Mouse (Mus musculus) liver, embryonic 11.5 days (tissue): ENCODE results near the gene Zfp148. TPM values are rescaled to one million over a fixed set of nuclear protein-coding genes. Genes with fewer than 3 reads are reported as not detected.
"Not testable (repeated sequence)": the region's sequence is repeated elsewhere in the genome, so short reads cannot be mapped to it uniquely, and the experiment has no call there.

Source experiments
- ATAC-seq: fragments of 200-750 bp; cut with Nextera tagmentation; replicated peaks from 2 replicates; pipeline ENCODE4 v1.8.0; 2017; ENCODE audit warnings: moderate number of reproducible peaks, mild to moderate bottlenecking, moderate TSS enrichment, moderate library complexity; ENCODE audit not compliant: low FRiP score
- DNase-seq: peaks from one replicate; pipeline ENCODE4 v3.0.0-alpha.2; 2017; ENCODE audit warnings: low spot score
- H3K27ac ChIP-seq: fragments of 300-500 bp; sonication (generic); 2 replicates; pipeline ENCODE4 v1.5.1; 2014; ENCODE audit warnings: mild to moderate bottlenecking, low read depth, low read length, control low read depth
- H3K27me3 ChIP-seq: fragments of 300-500 bp; sonication (generic); replicated peaks from 2 replicates; pipeline ENCODE4 v1.6.1; 2014; ENCODE audit warnings: low read length, mixed read lengths; ENCODE audit not compliant: control insufficient read depth, insufficient read depth
- H3K36me3 ChIP-seq: fragments of 300-500 bp; sonication (generic); 2 replicates; pipeline ENCODE4 v1.6.1; 2014; ENCODE audit warnings: mild to moderate bottlenecking, low read length, moderate library complexity, mixed read lengths; ENCODE audit not compliant: control insufficient read depth, insufficient read depth
- H3K4me1 ChIP-seq: fragments of 300-500 bp; sonication (generic); replicated peaks from 2 replicates; pipeline ENCODE4 v1.6.1; 2014; ENCODE audit warnings: low read length, mixed read lengths; ENCODE audit not compliant: control insufficient read depth, insufficient read depth
- H3K4me2 ChIP-seq: fragments of 300-500 bp; sonication (generic); 2 replicates; pipeline ENCODE4 v1.6.1; 2014; ENCODE audit warnings: mild to moderate bottlenecking, control low read depth, moderate library complexity
- H3K4me3 ChIP-seq: fragments of 300-500 bp; sonication (generic); 2 replicates; pipeline ENCODE4 v1.5.1; 2014; ENCODE audit warnings: low read depth, low read length, control low read depth
- H3K9ac ChIP-seq: fragments of 300-500 bp; sonication (generic); 2 replicates; pipeline ENCODE4 v1.6.1; 2014; ENCODE audit warnings: low read depth, low read length, control low read depth
- H3K9me3 ChIP-seq: fragments of 300-500 bp; sonication (generic); 2 replicates; pipeline ENCODE4 v1.6.1; 2016; ENCODE audit warnings: low read length, inconsistent platforms, mixed read lengths; ENCODE audit not compliant: control insufficient read depth
- WGBS: fragments of 180-500 bp; shearing (Covaris S2); extraction: QIAGEN DNeasy Blood & Tissue Kit; methylation state at CpG from one replicate; pipeline ENCODE4 v1.1.7; 2014; 5-methylcytosine and 5-hydroxymethylcytosine counted together
- polyA plus RNA-seq: library from polyadenylated mRNA; unstranded; fragments of >200 nt; fragmentation: Nextera tagmentation; extraction: Ambion mirVana; gene quantifications from 2 replicates; pipeline ENCODE4 v1.2.1, GENCODE M21; 2014

Zfp148 gene
- 27.5 and 32.1 TPM in 2 replicates for polyA plus RNA-seq

DNA sequence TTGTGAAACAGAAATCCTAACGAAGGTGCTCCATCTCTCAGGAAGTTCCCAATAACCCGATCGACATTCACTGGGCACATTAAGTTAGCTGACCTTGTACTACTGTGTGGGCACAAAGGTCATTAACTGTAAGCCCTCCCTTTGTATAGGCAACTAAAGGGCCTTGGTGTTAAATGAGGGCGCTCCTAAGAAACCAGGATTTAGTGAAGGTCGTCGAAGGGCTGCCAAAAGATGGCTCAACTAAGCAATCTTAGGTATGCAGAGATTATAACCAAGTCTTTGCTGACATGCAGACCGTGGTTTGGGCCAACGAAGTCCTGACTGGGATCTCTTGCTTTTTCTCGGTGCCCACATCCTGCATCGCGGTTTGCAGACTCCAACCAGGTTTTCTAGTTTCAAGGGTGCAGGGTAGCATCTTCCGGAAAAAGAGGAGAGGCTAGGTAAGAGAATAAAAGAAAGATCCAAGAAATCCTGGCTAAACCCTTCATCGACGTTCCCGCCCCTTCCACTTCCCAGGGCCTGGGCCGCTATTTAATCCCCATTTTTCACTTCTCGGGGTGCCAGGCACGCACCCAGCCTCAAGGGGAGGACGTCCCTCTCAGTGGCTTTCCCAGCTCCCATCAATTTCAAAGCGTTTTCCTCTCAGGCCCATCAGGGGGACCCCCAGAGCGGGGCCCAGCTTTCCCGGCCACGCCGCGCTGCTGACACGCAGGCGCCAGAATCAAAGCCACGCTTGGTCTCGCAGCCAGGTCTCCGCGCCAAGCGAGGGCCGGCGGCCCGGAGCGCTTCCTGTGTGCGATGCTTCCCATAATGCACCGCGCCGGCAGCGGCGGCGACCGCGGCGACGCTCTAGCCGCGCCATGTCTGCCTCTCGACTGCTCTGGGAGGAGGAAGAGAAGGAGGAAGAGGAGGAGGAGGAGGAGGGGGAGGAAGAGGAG, at the start of gene Zfp148:
TSS of gene Zfp148 (plus strand) at position 893 of the 938 bp plus-strand sequence.
- WGBS = 2% methylated on average over 50 of the region's 50 CpGs
- H3K36me3 ChIP-seq, H3K9me3 ChIP-seq, H3K4me1 ChIP-seq, H3K27me3 ChIP-seq: not testable (repeated sequence)
- Histone ChIP-seq H3K9ac (peak within 1 kb of the TSS; percentile 97), H3K27ac (peak within 1 kb of the TSS; percentile 87), H3K4me3 (peak within 1 kb of the TSS; percentile 98), H3K4me2 (peak within 1 kb of the TSS; percentile 77)
- DNase-seq (peak; percentile 89), ATAC-seq (peak; percentile 85)

DNA sequence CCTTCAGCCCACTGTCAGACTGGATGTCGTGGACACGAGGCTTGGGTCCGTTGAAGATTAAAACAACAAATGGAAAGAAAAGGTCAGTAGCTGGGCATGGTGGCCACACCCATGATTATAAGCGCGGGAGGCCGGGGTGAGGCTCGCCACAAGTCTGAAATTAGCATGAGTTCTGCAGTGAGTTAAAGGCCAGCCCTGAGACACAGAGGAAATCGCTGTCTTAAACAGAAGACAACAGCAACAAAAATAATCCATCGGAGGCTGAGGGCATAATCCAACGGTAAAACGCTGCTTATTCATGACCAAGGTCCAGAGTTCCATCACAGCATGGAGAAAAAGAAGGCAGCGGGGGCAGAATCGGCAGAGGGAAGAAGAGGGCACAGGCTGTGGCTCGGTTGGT, 47.6 kb upstream of the Zfp148 start:
- Histone ChIP-seq H3K27ac (no peak overlapping the region), H3K27me3 (no peaks in the 10 kb centered on the region), H3K36me3 (no peaks in the 10 kb centered on the region), H3K9ac (no peak overlapping the region), H3K4me1 (no peaks in the 10 kb centered on the region), H3K4me3 (no peak overlapping the region), H3K9me3 (no peaks in the 10 kb centered on the region), H3K4me2 (no peak overlapping the region)
- WGBS = 80% methylated on average over 14 of the region's 14 CpGs
- DNase-seq (no peak), ATAC-seq (no peak)

DNA sequence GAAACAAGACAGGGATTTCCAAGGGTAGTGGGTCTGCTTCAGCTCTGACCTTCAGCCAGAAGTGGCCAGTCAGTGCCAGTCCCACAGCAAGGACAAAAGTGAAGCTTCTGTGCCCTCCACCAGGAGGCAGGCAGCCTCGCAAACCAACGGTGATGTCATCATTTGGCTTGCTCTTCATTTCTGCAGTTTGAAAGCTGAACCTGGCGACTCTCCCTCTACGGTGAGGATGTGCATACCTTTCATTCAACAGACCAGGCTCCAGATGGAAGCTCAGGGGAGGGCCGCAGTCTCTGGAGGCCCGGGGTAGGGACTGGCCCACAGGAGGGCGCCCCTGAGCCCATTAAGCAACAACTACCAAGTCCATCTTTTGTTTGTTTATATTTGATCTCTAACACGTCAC, 43.5 kb upstream of the Zfp148 start:
- WGBS = 19% methylated on average over 8 of the region's 8 CpGs
- no peak overlapping the region for H3K27ac ChIP-seq

DNA sequence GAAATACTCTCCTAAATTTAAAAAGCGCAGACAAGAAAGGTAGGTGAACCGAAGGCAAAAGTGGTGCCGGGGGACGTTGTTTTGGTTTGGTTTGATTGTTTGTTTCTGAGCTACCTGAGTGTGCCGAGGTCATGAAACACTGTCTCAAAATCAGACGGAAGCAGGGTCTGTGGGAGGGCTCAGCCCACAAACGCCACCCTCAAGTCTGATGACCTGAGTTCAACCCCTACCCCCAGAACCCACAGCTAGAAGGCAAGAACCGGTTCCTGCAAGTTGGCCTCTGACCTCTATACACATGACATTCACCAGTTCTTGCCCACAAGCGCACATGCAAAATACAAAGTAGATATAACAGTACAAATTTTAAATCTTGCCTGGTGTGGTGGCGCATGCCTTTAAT, 43.0 kb upstream of the Zfp148 start:
- Histone ChIP-seq H3K4me1 (no peaks in the 10 kb centered on the region; the same call in 1 of the 2 replicates), H3K4me3 (no peak overlapping the region), H3K27me3 (no peaks in the 10 kb centered on the region), H3K36me3 (no peaks in the 10 kb centered on the region), H3K9me3 (no peaks in the 10 kb centered on the region), H3K27ac (no peak overlapping the region), H3K4me2 (no peak overlapping the region), H3K9ac (no peak overlapping the region)
- 79% methylated on average over 10 of the region's 10 CpGs for WGBS
- DNase-seq (no peak), ATAC-seq (no peak)

More for the DNA sequence above, 43.5 kb upstream of the Zfp148 start:
- H3K4me2 ChIP-seq = no peak overlapping the region
- no peaks in the 10 kb centered on the region for H3K27me3 ChIP-seq
- no peak overlapping the region for H3K4me3 ChIP-seq
- no peak for ATAC-seq
- H3K4me1 ChIP-seq = no peaks in the 10 kb centered on the region; the same call in 1 of the 2 replicates
- H3K9ac ChIP-seq = no peak overlapping the region
- no peaks in the 10 kb centered on the region for H3K9me3 ChIP-seq
- no peaks in the 10 kb centered on the region for H3K36me3 ChIP-seq
- peak; percentile 59 for DNase-seq

DNA sequence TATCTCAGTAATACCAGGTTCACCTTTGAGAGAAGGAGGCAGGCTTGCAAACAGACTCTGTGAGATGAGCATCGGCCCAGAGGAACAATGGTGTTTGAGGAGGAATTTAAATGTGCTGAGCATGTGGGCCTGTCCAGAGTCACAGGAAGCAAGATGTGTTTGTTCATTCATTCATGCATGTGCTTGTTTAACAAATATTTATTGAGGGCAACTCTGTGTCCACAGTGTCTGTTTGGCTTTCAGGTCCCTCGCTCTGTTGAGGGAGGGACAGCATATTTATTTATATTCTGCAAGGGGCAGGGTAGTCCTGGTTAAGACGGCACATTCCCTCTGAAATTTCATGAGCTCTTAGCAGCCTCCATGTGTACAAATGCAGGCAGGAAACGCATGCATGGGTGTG, 42.1 kb upstream of the Zfp148 start:
- Histone ChIP-seq H3K4me2 (no peak overlapping the region), H3K36me3 (no peaks in the 10 kb centered on the region), H3K27me3 (no peaks in the 10 kb centered on the region), H3K9me3 (no peaks in the 10 kb centered on the region), H3K4me3 (no peak overlapping the region), H3K27ac (no peak overlapping the region), H3K9ac (no peak overlapping the region), H3K4me1 (no peaks in the 10 kb centered on the region; the same call in 1 of the 2 replicates)
- WGBS = 57% methylated on average over 4 of the region's 4 CpGs
- ATAC-seq (no peak), DNase-seq (no peak)

DNA sequence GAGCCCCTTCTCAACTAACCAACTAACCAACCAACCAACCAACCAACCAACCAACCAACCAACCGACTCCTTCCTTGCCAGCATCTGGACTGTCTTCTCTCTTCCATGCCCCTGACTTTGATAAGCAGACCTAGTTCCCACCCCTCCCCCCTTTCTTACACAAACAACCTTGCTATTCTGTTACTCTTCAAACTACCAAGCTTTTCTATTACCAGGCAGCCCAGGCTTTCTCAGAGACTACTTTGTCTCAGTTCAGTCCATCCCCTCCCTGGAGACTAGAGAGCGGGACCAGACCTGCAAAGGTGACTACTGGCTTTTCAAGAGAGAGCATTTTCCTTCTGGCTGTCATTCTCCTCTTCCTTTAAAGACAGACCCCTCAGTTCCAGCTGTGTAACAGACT, 41.2 kb upstream of the Zfp148 start:
- H3K9ac ChIP-seq = no peak overlapping the region
- ATAC-seq = no peak
- H3K4me1 ChIP-seq = no peaks in the 10 kb centered on the region; the same call in 1 of the 2 replicates
- no peaks in the 10 kb centered on the region for H3K27me3 ChIP-seq
- H3K9me3 ChIP-seq = no peaks in the 10 kb centered on the region
- H3K36me3 ChIP-seq = no peaks in the 10 kb centered on the region
- no peak overlapping the region for H3K27ac ChIP-seq
- DNase-seq = no peak
- WGBS = 62% methylated on average over 2 of the region's 2 CpGs
- H3K4me3 ChIP-seq = no peak overlapping the region
- no peak overlapping the region for H3K4me2 ChIP-seq

DNA sequence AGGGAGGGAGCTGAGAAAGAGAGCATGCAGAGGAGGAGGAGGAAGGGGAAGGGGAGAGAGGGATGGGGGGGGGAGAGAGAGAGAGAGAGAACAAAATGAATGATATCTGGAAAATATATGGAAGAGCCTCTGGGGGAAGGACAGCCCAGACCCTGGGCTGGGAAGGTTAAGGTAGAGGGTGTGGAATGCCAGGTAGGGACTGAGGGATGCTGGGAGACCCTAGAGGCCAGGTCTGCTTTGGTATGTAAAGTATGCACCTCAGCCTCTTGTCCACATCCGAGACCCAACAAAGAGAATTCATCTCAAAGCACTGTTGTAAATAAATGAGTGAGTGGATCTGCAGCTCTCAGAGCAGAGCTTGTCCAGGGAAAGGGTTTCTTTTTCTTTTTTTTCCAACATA, 38.3 kb upstream of the Zfp148 start:
- no peak overlapping the region for H3K4me2 ChIP-seq
- no peaks in the 10 kb centered on the region for H3K36me3 ChIP-seq
- H3K9ac ChIP-seq = no peak overlapping the region
- DNase-seq (no peak), ATAC-seq (no peak)
- no peak overlapping the region for H3K4me3 ChIP-seq
- 73% methylated on average over 1 of the region's 1 CpGs for WGBS
- H3K9me3 ChIP-seq = no peaks in the 10 kb centered on the region
- H3K27me3 ChIP-seq = no peaks in the 10 kb centered on the region
- H3K4me1 ChIP-seq = no peaks in the 10 kb centered on the region; the same call in 1 of the 2 replicates
- no peak overlapping the region for H3K27ac ChIP-seq

DNA sequence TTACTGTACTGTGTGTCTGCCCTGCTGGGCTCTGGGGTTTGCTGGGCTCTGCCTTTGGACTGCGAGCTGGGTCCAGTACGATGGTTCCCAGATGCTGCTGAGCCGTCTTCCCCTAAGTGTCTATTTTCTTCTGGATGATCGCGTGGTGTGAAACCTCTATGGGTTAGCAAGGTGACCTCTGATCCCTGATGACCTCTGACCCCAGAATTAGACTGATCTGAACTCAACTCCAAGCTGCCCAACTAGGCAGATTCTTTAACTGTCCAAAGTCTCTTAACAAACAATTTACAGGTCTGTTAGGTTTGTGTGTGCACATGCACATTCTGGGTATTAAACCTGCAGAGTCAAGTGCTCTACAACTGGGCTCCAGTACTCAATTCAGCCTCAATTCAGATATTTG, 37.5 kb upstream of the Zfp148 start:
- 71% methylated on average over 5 of the region's 5 CpGs for WGBS
- Histone ChIP-seq H3K4me2 (no peak overlapping the region), H3K27me3 (no peaks in the 10 kb centered on the region), H3K36me3 (no peaks in the 10 kb centered on the region), H3K4me1 (no peaks in the 10 kb centered on the region; the same call in 1 of the 2 replicates), H3K9ac (no peak overlapping the region), H3K4me3 (no peak overlapping the region), H3K27ac (no peak overlapping the region), H3K9me3 (no peaks in the 10 kb centered on the region)
- ATAC-seq = no peak
- no peak for DNase-seq

DNA sequence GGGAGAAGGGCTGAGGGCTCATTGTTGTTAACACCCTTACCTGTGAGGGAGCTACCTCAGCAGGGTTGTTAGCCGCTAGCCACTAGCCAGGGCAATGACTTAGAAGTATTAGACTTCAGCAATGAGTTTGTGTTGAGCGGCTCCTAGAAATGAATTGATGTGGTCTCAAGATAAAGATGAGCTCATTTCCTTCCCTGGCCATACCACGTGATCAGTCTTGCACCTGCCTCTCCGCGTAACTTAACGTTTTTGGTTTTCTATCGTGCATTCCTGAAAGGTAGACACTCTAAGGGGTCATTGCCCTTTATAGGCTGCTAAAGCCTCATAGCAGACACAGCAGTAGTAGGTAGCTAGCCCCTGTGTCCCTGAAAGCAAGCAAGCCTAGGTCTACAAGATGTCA, 37.0 kb upstream of the Zfp148 start:
- no peaks in the 10 kb centered on the region for H3K9me3 ChIP-seq
- no peak overlapping the region for H3K27ac ChIP-seq
- H3K27me3 ChIP-seq = no peaks in the 10 kb centered on the region
- no peak for DNase-seq
- H3K36me3 ChIP-seq = no peaks in the 10 kb centered on the region
- no peak overlapping the region for H3K9ac ChIP-seq
- WGBS = 58% methylated on average over 7 of the region's 7 CpGs
- no peak for ATAC-seq
- H3K4me3 ChIP-seq = no peak overlapping the region
- H3K4me1 ChIP-seq = no peaks in the 10 kb centered on the region; the same call in 1 of the 2 replicates
- H3K4me2 ChIP-seq = no peak overlapping the region
